Mouse (Mus musculus) hindbrain, postnatal 0 days (tissue): ENCODE measurements at regions not wholly inside any gene's neighbourhood (a gene's known extent, or its start where the extent isn't known, plus 50 kb on each side); places are given as distances from the start of the nearest gene placed in this dataset.

Source experiments
- ATAC-seq: fragments of 200-750 bp; cut with Nextera tagmentation; 2 replicates; pipeline ENCODE4 v1.8.0; 2017; ENCODE audit warnings: mild to moderate bottlenecking, moderate TSS enrichment, moderate library complexity
- DNase-seq: peaks from one replicate; pipeline ENCODE4 v3.0.0-alpha.2; 2015; ENCODE audit warnings: low spot score
- H3K27ac ChIP-seq: fragments of 300-500 bp; sonication (generic); 2 replicates; pipeline ENCODE4 v1.5.1; 2014; ENCODE audit warnings: mild to moderate bottlenecking
- H3K27me3 ChIP-seq: fragments of 300-500 bp; sonication (generic); 2 replicates; pipeline ENCODE4 v1.6.1; 2014; ENCODE audit warnings: low read length, mixed read lengths; ENCODE audit not compliant: insufficient read depth
- H3K36me3 ChIP-seq: fragments of 300-500 bp; sonication (generic); 2 replicates; pipeline ENCODE4 v1.6.1; 2014; ENCODE audit warnings: low read length, mixed read lengths; ENCODE audit not compliant: insufficient read depth
- H3K4me1 ChIP-seq: fragments of 300-500 bp; sonication (generic); 2 replicates; pipeline ENCODE4 v1.6.1; 2014; ENCODE audit warnings: antibody characterized with exemption, low read length, mixed read lengths; ENCODE audit not compliant: insufficient read depth
- H3K4me2 ChIP-seq: fragments of 300-500 bp; sonication (generic); 2 replicates; pipeline ENCODE4 v1.6.1; 2014; ENCODE audit warnings: low read depth, mild to moderate bottlenecking, low read length, moderate library complexity, mixed read lengths
- H3K4me3 ChIP-seq: fragments of 300-500 bp; sonication (generic); 2 replicates; pipeline ENCODE4 v1.5.1; 2014; ENCODE audit warnings: low read length
- H3K9ac ChIP-seq: fragments of 300-500 bp; sonication (generic); replicated peaks from 2 replicates; pipeline ENCODE4 v1.6.1; 2014; ENCODE audit warnings: mild to moderate bottlenecking, low read length, moderate library complexity, mixed read lengths
- H3K9me3 ChIP-seq: fragments of 300-500 bp; sonication (generic); 2 replicates; pipeline ENCODE4 v1.6.1; 2016; ENCODE audit warnings: low read length, mixed read lengths
- CTCF ChIP-seq: IDR thresholded peaks from 2 replicates; pipeline ENCODE4 v1.5.1; 2016; ENCODE audit warnings: antibody characterized with exemption, control low read depth, low read depth
- WGBS: fragments of 180-500 bp; shearing (Covaris S2); extraction: QIAGEN DNeasy Blood & Tissue Kit; methylation state at CpG from one replicate; pipeline ENCODE4 v1.1.7; 2014; 5-methylcytosine and 5-hydroxymethylcytosine counted together

GRCm38 (mm10) chr13:97520988-97521547, 239.4 kb downstream of the Gm10260 start:
- Histone ChIP-seq H3K4me3 (no peak overlapping the region), H3K36me3 (no peaks in the 10 kb centered on the region)

DNA sequence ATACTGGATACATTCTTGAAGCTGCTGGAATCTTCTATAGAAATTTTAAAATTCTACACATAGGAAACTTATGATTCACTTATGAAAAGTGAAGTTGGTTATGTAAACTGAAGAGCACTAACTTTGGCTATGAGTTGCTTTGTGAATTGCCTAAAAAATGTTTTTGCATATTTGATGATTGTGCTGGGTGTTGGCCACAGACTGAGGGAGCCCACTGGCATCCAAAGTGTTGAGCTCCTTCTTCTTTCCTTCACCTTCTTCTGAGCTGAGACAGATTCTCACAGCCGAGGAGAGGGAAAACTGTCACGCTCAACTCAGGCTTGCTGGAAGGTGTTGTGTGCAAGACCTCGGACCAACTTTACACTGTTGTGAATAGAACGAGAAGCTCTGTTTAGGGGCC, 243.7 kb downstream of the Gm10260 start:
- H3K27me3 ChIP-seq = no peaks in the 10 kb centered on the region
- H3K4me1 ChIP-seq = peaks cover 10% of the 10 kb centered on the region; the same call in 1 of the 2 replicates
- no peak overlapping the region for H3K27ac ChIP-seq
- H3K9ac ChIP-seq = no peak overlapping the region
- DNase-seq (no peak), ATAC-seq (no peak)
- H3K9me3 ChIP-seq = no peaks in the 10 kb centered on the region
- no peak overlapping the region for H3K4me3 ChIP-seq
- H3K36me3 ChIP-seq = no peaks in the 10 kb centered on the region
- H3K4me2 ChIP-seq = no peak overlapping the region
- 96% methylated on average over 4 of the region's 4 CpGs for WGBS
- no peak for TF ChIP-seq CTCF

More at GRCm38 (mm10) chr13:97520988-97521547, 239.4 kb downstream of the Gm10260 start:
- TF ChIP-seq CTCF = no peak
- DNase-seq (no peak), ATAC-seq (no peak)
- Histone ChIP-seq H3K27me3 (no peaks in the 10 kb centered on the region), H3K27ac (no peak overlapping the region), H3K4me1 (peaks cover 14% of the 10 kb centered on the region), H3K9me3 (no peaks in the 10 kb centered on the region), H3K4me2 (no peak overlapping the region), H3K9ac (no peak overlapping the region)
- WGBS = 91% methylated on average over 13 of the region's 13 CpGs

DNA sequence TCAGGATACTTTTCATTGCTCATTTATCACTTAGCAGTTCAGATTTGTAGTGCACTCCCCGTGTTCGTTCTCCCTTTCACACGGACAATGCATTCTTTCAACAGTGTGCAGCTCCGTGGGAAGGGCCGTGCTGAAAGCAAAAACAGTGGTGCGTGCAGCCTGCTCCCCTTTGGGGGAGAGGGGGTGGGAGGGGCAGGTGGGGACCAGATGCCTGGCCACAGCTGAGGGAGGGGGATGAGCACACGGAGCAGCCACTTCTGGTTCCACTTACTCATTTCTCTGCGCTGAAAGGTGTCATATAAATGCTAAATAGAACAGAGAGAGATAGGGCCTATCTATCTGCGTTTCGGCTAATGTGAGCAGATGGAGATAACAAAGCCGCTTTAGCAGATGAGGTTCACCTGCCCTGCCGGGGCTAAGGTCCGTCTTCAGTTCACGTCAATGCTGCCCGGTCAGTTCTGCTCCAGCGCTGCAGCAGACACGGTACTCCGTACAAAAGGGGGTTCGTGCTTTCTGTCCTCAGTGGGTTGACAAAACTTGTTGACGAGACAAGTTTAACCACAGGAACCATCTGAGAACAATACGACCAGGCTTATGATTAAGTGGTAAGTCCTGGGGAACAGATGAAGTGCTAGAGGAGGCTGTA, 245.9 kb downstream of the Gm10260 start:
- no peak overlapping the region for H3K27ac ChIP-seq
- H3K4me2 ChIP-seq = no peak overlapping the region

GRCm38 (mm10) chr13:97512521-97512920, 247.9 kb downstream of the Gm10260 start:
- no peaks in the 10 kb centered on the region for H3K27me3 ChIP-seq
- no peak for DNase-seq
- H3K9me3 ChIP-seq = no peaks in the 10 kb centered on the region
- H3K9ac ChIP-seq = no peak overlapping the region
- 63% methylated on average over 4 of the region's 4 CpGs for WGBS
- 0 out of 2 replicates have a peak, but pooled peaks cover 5% of the 10 kb centered on the region for H3K4me1 ChIP-seq
- H3K4me2 ChIP-seq = no peak overlapping the region
- TF ChIP-seq CTCF = no peak
- no peak overlapping the region for H3K4me3 ChIP-seq
- ATAC-seq = no peak
- H3K27ac ChIP-seq = no peak overlapping the region
- H3K36me3 ChIP-seq = no peaks in the 10 kb centered on the region

More for the DNA sequence above, 245.9 kb downstream of the Gm10260 start:
- no peak for TF ChIP-seq CTCF
- H3K36me3 ChIP-seq = no peaks in the 10 kb centered on the region
- H3K4me1 ChIP-seq = 0 out of 2 replicates have a peak, but pooled peaks cover 5% of the 10 kb centered on the region
- H3K9me3 ChIP-seq = no peaks in the 10 kb centered on the region
- ATAC-seq (no peak), DNase-seq (no peak)
- no peak overlapping the region for H3K4me3 ChIP-seq
- no peak overlapping the region for H3K9ac ChIP-seq
- no peaks in the 10 kb centered on the region for H3K27me3 ChIP-seq
- WGBS = 42% methylated on average over 21 of the region's 21 CpGs

GRCm38 (mm10) chr13:97510431-97511261, 249.8 kb downstream of the Gm10260 start:
- H3K4me3 ChIP-seq = no peak overlapping the region
- WGBS = 64% methylated on average over 10 of the region's 10 CpGs
- no peak overlapping the region for H3K9ac ChIP-seq
- peak overlapping the region; percentile 60 for H3K27ac ChIP-seq
- no peak overlapping the region for H3K4me2 ChIP-seq
- no peaks in the 10 kb centered on the region for H3K36me3 ChIP-seq
- no peaks in the 10 kb centered on the region for H3K9me3 ChIP-seq
- DNase-seq (no peak), ATAC-seq (no peak)
- no peaks in the 10 kb centered on the region for H3K27me3 ChIP-seq
- 0 out of 2 replicates have a peak, but pooled peaks cover 5% of the 10 kb centered on the region for H3K4me1 ChIP-seq
- no peak for TF ChIP-seq CTCF

GRCm38 (mm10) chr13:97504949-97505348, 255.5 kb downstream of the Gm10260 start:
- Histone ChIP-seq H3K4me1 (no peaks in the 10 kb centered on the region), H3K4me3 (no peak overlapping the region), H3K9ac (no peak overlapping the region), H3K9me3 (no peaks in the 10 kb centered on the region), H3K27ac (no peak overlapping the region), H3K27me3 (no peaks in the 10 kb centered on the region), H3K36me3 (no peaks in the 10 kb centered on the region), H3K4me2 (no peak overlapping the region)
- ATAC-seq = 0 out of 2 replicates have a peak, but pooled peaks have one; percentile 27
- no peak for TF ChIP-seq CTCF
- no peak for DNase-seq
- WGBS = 73% methylated on average over 5 of the region's 5 CpGs
